Mouse (Mus musculus) liver, postnatal 0 days (tissue): Measurements from ENCODE around the gene Gnat2.

ENCODE experiments used
- CTCF ChIP-seq: sonication (generic); IDR thresholded peaks from 2 replicates; pipeline ENCODE4 v1.5.1; 2016; ENCODE audit warnings: antibody characterized with exemption, low read depth
- EP300 ChIP-seq: IDR thresholded peaks from 2 replicates; pipeline ENCODE4 v1.6.1; 2016; ENCODE audit warnings: antibody characterized with exemption, low read depth, mild to moderate bottlenecking

- TF ChIP-seq CTCF = no peak
- no peak for TF ChIP-seq EP300
These were observed 27.0 kb upstream of the Gnat2 start for GRCm38 (mm10) chr3:108065551-108065950.
